Comparison of ENCODE assay signal across 20 mouse cellular contexts in the genomic region with DNA sequence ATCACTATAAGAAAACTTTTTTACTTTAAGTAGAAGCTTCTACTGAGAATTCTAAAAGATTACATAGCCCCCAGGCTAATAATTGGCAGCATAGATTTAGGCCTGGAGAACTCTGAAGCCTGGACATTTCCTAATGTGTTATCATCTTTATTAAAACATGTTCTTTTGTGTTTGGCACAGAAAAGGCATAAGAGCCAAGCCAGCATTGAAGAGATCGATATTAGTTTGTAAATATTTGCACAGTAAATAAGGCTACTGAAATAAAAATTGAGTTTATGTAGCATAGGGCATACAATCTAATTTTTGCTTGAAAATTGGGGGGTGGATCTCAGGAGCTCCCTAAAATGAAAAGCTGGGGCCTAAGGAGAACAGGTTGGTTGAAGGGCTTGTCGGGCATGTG.
DNase-seq lines count a peak whose midpoint lies in the region; ATAC-seq and TF ChIP-seq lines count a peak whose summit lies in the region.
"Had no signal": no experiment of that assay in that cellular context is flagged by ENCODE, and none has a peak within 500 bp of the region (broad histone marks: within the 10 kb centered on the region; RNA-seq: fewer than 3 reads in every experiment).

No protein-coding gene starts in this region.

- WGBS in limb, embryonic 14.5 days, result 95% methylated on average over 2 of the region's 2 CpGs
- 90% methylated on average over 2 of the region's 2 CpGs for WGBS in limb, embryonic 10.5 days
- 80% methylated on average over 2 of the region's 2 CpGs for WGBS in liver, postnatal 0 days (ENCODE audit: insufficient replicate concordance)
- WGBS in limb, embryonic 15.5 days, result 91% methylated on average over 2 of the region's 2 CpGs

- peaks cover 32% of the 10 kb centered on the region for H3K4me1 ChIP-seq in limb, embryonic 14.5 days (ENCODE audit: control insufficient read depth, insufficient read depth, low read length)
- peaks cover 37% of the 10 kb centered on the region for H3K4me1 ChIP-seq in limb, embryonic 10.5 days
- H3K4me1 ChIP-seq in liver, postnatal 0 days (ENCODE audit: insufficient read depth), result 0 out of 2 replicates have a peak, but pooled peaks cover 3% of the 10 kb centered on the region
- peaks cover 18% of the 10 kb centered on the region for H3K4me1 ChIP-seq in limb, embryonic 15.5 days
- H3K4me1 ChIP-seq: forebrain, embryonic 13.5 days; forebrain, embryonic 15.5 days had no signal

- no peak for TF ChIP-seq EP300 in liver, postnatal 0 days (IDR thresholded peaks at IDR 0.05; ENCODE audit: low read depth)

- no peak overlapping the region for H3K4me3 ChIP-seq in limb, embryonic 14.5 days (replicated peaks; ENCODE audit: low read length)
- H3K4me3 ChIP-seq in limb, embryonic 10.5 days, result no peak overlapping the region
- no peak overlapping the region for H3K4me3 ChIP-seq in liver, postnatal 0 days (ENCODE audit: low read depth, low read length)
- no peak overlapping the region for H3K4me3 ChIP-seq in limb, embryonic 15.5 days
- H3K4me3 ChIP-seq: embryonic facial prominence, embryonic 12.5 days; forebrain, embryonic 13.5 days; forebrain, embryonic 15.5 days had no signal

- no peak for TF ChIP-seq CTCF in liver, postnatal 0 days (IDR thresholded peaks at IDR 0.05; ENCODE audit: low read depth)

- no peak for ATAC-seq in limb, embryonic 14.5 days (ENCODE audit: low FRiP score, low read depth)
- peak; percentile 31; the same call in 1 of the 2 replicates for ATAC-seq in liver, postnatal 0 days
- no peak for ATAC-seq in limb, embryonic 15.5 days (ENCODE audit: insufficient number of reproducible peaks, low FRiP score, low TSS enrichment, low read depth)
- ATAC-seq: forebrain, embryonic 13.5 days; forebrain, embryonic 15.5 days; forebrain, postnatal 0 days had no signal

- DNase-seq in limb, embryonic 14.5 days (ENCODE audit: low spot score), result no peak
- no peak for DNase-seq in limb, embryonic 10.5 days (ENCODE audit: low spot score)
- DNase-seq in liver, postnatal 0 days, result no peak
- DNase-seq in liver, result no peak
- DNase-seq in right cerebral cortex, adult 18-20 months, result no peak
- DNase-seq: adrenal gland, adult 2 months; adrenal gland, postnatal 10 days; adrenal gland, postnatal 25 days; cerebellum, adult 11 months; cerebellum, adult 18-20 months; cerebellum, adult 8-10 months; cerebellum, adult 9-11 months; cerebellum, postnatal 14 days; cerebellum, postnatal 36 days; embryo, embryonic 11 days; forebrain, postnatal 0 days had no signal

- H3K36me3 ChIP-seq in limb, embryonic 14.5 days (ENCODE audit: control insufficient read depth, insufficient read depth, low read length), result no peaks in the 10 kb centered on the region
- H3K36me3 ChIP-seq in limb, embryonic 10.5 days, result 0 out of 2 replicates have a peak, but pooled peaks cover 2% of the 10 kb centered on the region
- no peaks in the 10 kb centered on the region for H3K36me3 ChIP-seq in liver, postnatal 0 days (replicated peaks; ENCODE audit: insufficient read depth, low read length)
- H3K36me3 ChIP-seq in limb, embryonic 15.5 days, result no peaks in the 10 kb centered on the region
- H3K36me3 ChIP-seq: embryonic facial prominence, embryonic 12.5 days; forebrain, embryonic 15.5 days had no signal

- no peaks in the 10 kb centered on the region for H3K27me3 ChIP-seq in limb, embryonic 14.5 days (ENCODE audit: control insufficient read depth, insufficient read depth, low read length)
- H3K27me3 ChIP-seq in limb, embryonic 10.5 days (ENCODE audit: low read depth, poor library complexity, severe bottlenecking), result no peaks in the 10 kb centered on the region
- no peaks in the 10 kb centered on the region for H3K27me3 ChIP-seq in liver, postnatal 0 days (ENCODE audit: insufficient read depth, low read length)
- no peaks in the 10 kb centered on the region for H3K27me3 ChIP-seq in limb, embryonic 15.5 days
- H3K27me3 ChIP-seq: embryonic facial prominence, embryonic 12.5 days; forebrain, embryonic 13.5 days; forebrain, embryonic 15.5 days had no signal

- TF ChIP-seq POLR2A in limb, embryonic 14.5 days (IDR thresholded peaks at IDR 0.05; ENCODE audit: borderline replicate concordance, extremely low read depth, insufficient read depth, insufficient read length), result no peak

- no peaks in the 10 kb centered on the region for H3K9me3 ChIP-seq in limb, embryonic 14.5 days (ENCODE audit: control insufficient read depth, low read length)
- no peaks in the 10 kb centered on the region for H3K9me3 ChIP-seq in limb, embryonic 10.5 days (replicated peaks)
- H3K9me3 ChIP-seq in liver, postnatal 0 days (ENCODE audit: low read length), result no peaks in the 10 kb centered on the region
- no peaks in the 10 kb centered on the region for H3K9me3 ChIP-seq in limb, embryonic 15.5 days
- H3K9me3 ChIP-seq: embryonic facial prominence, embryonic 12.5 days; forebrain, embryonic 13.5 days; forebrain, embryonic 15.5 days had no signal

- H3K9ac ChIP-seq in limb, embryonic 14.5 days (ENCODE audit: low read depth, low read length, severe bottlenecking), result no peak overlapping the region
- H3K9ac ChIP-seq in liver, postnatal 0 days (replicated peaks), result no peak overlapping the region
- H3K9ac ChIP-seq in limb, embryonic 15.5 days, result no peak overlapping the region
- H3K9ac ChIP-seq: embryonic facial prominence, embryonic 12.5 days; forebrain, embryonic 13.5 days; forebrain, embryonic 15.5 days; forebrain, postnatal 0 days had no signal

- no peak overlapping the region for H3K4me2 ChIP-seq in limb, embryonic 14.5 days (replicated peaks; ENCODE audit: low read depth, low read length, severe bottlenecking)
- H3K4me2 ChIP-seq in liver, postnatal 0 days (ENCODE audit: low read depth, low read length), result no peak overlapping the region
- no peak overlapping the region for H3K4me2 ChIP-seq in limb, embryonic 15.5 days
- H3K4me2 ChIP-seq: embryonic facial prominence, embryonic 12.5 days; forebrain, embryonic 13.5 days; forebrain, embryonic 15.5 days had no signal

- peak overlapping the region; percentile 63; the same call in 1 of the 2 replicates for H3K27ac ChIP-seq in limb, embryonic 14.5 days (replicated peaks; ENCODE audit: low read depth, low read length)
- H3K27ac ChIP-seq in limb, embryonic 10.5 days, result no peak overlapping the region
- H3K27ac ChIP-seq in liver, postnatal 0 days (ENCODE audit: low read depth), result no peak overlapping the region
- peak overlapping the region; percentile 72 for H3K27ac ChIP-seq in limb, embryonic 15.5 days
- H3K27ac ChIP-seq: embryonic facial prominence, embryonic 12.5 days; forebrain, embryonic 13.5 days; forebrain, embryonic 15.5 days had no signal

Comparison
In these comparisons a context has a peak if more than half of its experiments do, and no peak if none do; other contexts are left out.
1. H3K27ac ChIP-seq: peak in limb, embryonic 14.5 days (single experiment) and limb, embryonic 15.5 days (single experiment); none in limb, embryonic 10.5 days (single experiment) and liver, postnatal 0 days (single experiment).